Mouse (Mus musculus) induced T-regulatory cell, adult 2 months (primary cell): ENCODE data around the gene Gpr179.

Experiments
- DNase-seq: peaks from one replicate; pipeline ENCODE4 v3.0.0-alpha.2; 2012; ENCODE audit warnings: low read depth

Gpr179 gene

GRCm38 (mm10) chr11:97355247-97355646 lies 3.4 kb upstream of the Gpr179 start:
- DNase-seq: no peak

- no peak for DNase-seq
Measured at GRCm38 (mm10) chr11:97354646-97355045, 2.8 kb upstream of the Gpr179 start.

GRCm38 (mm10) chr11:97352935-97353597 lies 1.2 kb upstream of the Gpr179 start:
- no peak for DNase-seq

- no peak for DNase-seq
Measured at GRCm38 (mm10) chr11:97350035-97350434, 1.8 kb downstream of the Gpr179 start.

- DNase-seq: no peak
Measured at GRCm38 (mm10) chr11:97347291-97347690, 4.6 kb downstream of the Gpr179 start.

- no peak for DNase-seq
Measured at GRCm38 (mm10) chr11:97346383-97346782, 5.5 kb downstream of the Gpr179 start.

GRCm38 (mm10) chr11:97345446-97345845 lies 6.4 kb downstream of the Gpr179 start:
- no peak for DNase-seq

- DNase-seq: peak; percentile 72
Measured at GRCm38 (mm10) chr11:97343619-97344018, 8.3 kb downstream of the Gpr179 start.

GRCm38 (mm10) chr11:97343175-97343574 lies 8.7 kb downstream of the Gpr179 start:
- DNase-seq: peak; percentile 38

GRCm38 (mm10) chr11:97338977-97339315 lies 12.9 kb downstream of the Gpr179 start:
- DNase-seq: no peak

GRCm38 (mm10) chr11:97338302-97338976 lies 13.4 kb downstream of the Gpr179 start:
- no peak for DNase-seq

GRCm38 (mm10) chr11:97337363-97337762 lies 14.5 kb downstream of the Gpr179 start:
- no peak for DNase-seq

- DNase-seq: no peak
Measured at GRCm38 (mm10) chr11:97336751-97337345, 15.0 kb downstream of the Gpr179 start.

- no peak for DNase-seq
Measured at GRCm38 (mm10) chr11:97336238-97336637, 15.6 kb downstream of the Gpr179 start.

- DNase-seq: no peak
Measured at GRCm38 (mm10) chr11:97334400-97334799, 17.5 kb downstream of the Gpr179 start.

- DNase-seq: no peak
Measured at GRCm38 (mm10) chr11:97333896-97334295, 18.0 kb downstream of the Gpr179 start.

GRCm38 (mm10) chr11:97333044-97333443 lies 18.8 kb downstream of the Gpr179 start:
- no peak for DNase-seq

GRCm38 (mm10) chr11:97331231-97332190 lies 20.4 kb downstream of the Gpr179 start:
- DNase-seq: no peak

GRCm38 (mm10) chr11:97330315-97330714 lies 21.6 kb downstream of the Gpr179 start:
- no peak for DNase-seq

GRCm38 (mm10) chr11:97328148-97328547 lies 23.7 kb downstream of the Gpr179 start:
- peak; percentile 80 for DNase-seq

- peak; percentile 60 for DNase-seq
Measured at GRCm38 (mm10) chr11:97325224-97325623, 26.7 kb downstream of the Gpr179 start.

GRCm38 (mm10) chr11:97321894-97322600 lies 29.8 kb downstream of the Gpr179 start:
- peak; percentile 55 for DNase-seq
